Mouse (Mus musculus) heart, embryonic 13.5 days (tissue): ENCODE results near the gene Slc15a1. TPM values are rescaled to one million over a fixed set of nuclear protein-coding genes. Genes with fewer than 3 reads are reported as not detected.
"Not testable (repeated sequence)": the region's sequence is repeated elsewhere in the genome, so short reads cannot be mapped to it uniquely, and the experiment has no call there.

Experiments
- ATAC-seq: fragments of 200-750 bp; cut with Nextera tagmentation; 2 replicates; pipeline ENCODE4 v1.8.0; 2017; ENCODE audit warnings: moderate TSS enrichment; ENCODE audit not compliant: insufficient number of reproducible peaks, low FRiP score, low TSS enrichment; ENCODE audit errors: extremely low read depth
- H3K27ac ChIP-seq: fragments of 300-500 bp; sonication (generic); replicated peaks from 2 replicates; pipeline ENCODE4 v1.5.1; 2015; ENCODE audit warnings: moderate library complexity, mild to moderate bottlenecking, inconsistent platforms
- H3K27me3 ChIP-seq: fragments of 300-500 bp; sonication (generic); replicated peaks from 2 replicates; pipeline ENCODE4 v1.6.1; 2015; ENCODE audit warnings: mild to moderate bottlenecking, inconsistent platforms
- H3K36me3 ChIP-seq: fragments of 300-500 bp; sonication (generic); 2 replicates; pipeline ENCODE4 v1.6.1; 2015; ENCODE audit warnings: mild to moderate bottlenecking, inconsistent platforms
- H3K4me1 ChIP-seq: fragments of 300-500 bp; sonication (generic); 2 replicates; pipeline ENCODE4 v1.6.1; 2015; ENCODE audit warnings: inconsistent platforms
- H3K4me2 ChIP-seq: fragments of 300-500 bp; sonication (generic); 2 replicates; pipeline ENCODE4 v1.6.1; 2015; ENCODE audit warnings: inconsistent platforms, mild to moderate bottlenecking, moderate library complexity
- H3K4me3 ChIP-seq: fragments of 300-500 bp; sonication (generic); 2 replicates; pipeline ENCODE4 v1.5.1; 2015; ENCODE audit warnings: moderate library complexity, mild to moderate bottlenecking, inconsistent platforms
- H3K9ac ChIP-seq: fragments of 300-500 bp; sonication (generic); 2 replicates; pipeline ENCODE4 v1.6.1; 2015; ENCODE audit warnings: inconsistent platforms, mild to moderate bottlenecking, moderate library complexity
- H3K9me3 ChIP-seq: fragments of 300-500 bp; sonication (generic); 2 replicates; pipeline ENCODE4 v1.6.1; 2016; ENCODE audit warnings: inconsistent platforms
- WGBS: fragments of 180-500 bp; shearing (Covaris S2); methylation state at CpG from one replicate; pipeline ENCODE4 v1.1.7; 2015; ENCODE audit warnings: mixed read lengths; 5-methylcytosine and 5-hydroxymethylcytosine counted together
- polyA plus RNA-seq: library from polyadenylated mRNA; unstranded; fragments of >200 nt; fragmentation: Nextera tagmentation; extraction: Ambion mirVana; gene quantifications from 2 replicates; pipeline ENCODE4 v1.2.1, GENCODE M21; 2015

The Slc15a1 gene
- polyA plus RNA-seq, 1 experiment from 2014 or later: not detected

GRCm38 (mm10) chr14:121428148-121428547 is 76.9 kb downstream of the Slc15a1 start:
- H3K36me3 ChIP-seq: no peaks in the 10 kb centered on the region
- no peak overlapping the region for H3K27ac ChIP-seq
- ATAC-seq: no peak
- H3K4me3 ChIP-seq: no peak overlapping the region
- H3K27me3 ChIP-seq: no peaks in the 10 kb centered on the region
- peaks cover 18% of the 10 kb centered on the region for H3K4me1 ChIP-seq
- 86% methylated on average over 4 of the region's 4 CpGs for WGBS
- H3K9me3 ChIP-seq: peaks cover 6% of the 10 kb centered on the region; the same call in 1 of the 2 replicates
- H3K4me2 ChIP-seq: no peak overlapping the region
- no peak overlapping the region for H3K9ac ChIP-seq

- peaks cover 32% of the 10 kb centered on the region for H3K4me1 ChIP-seq
- H3K36me3 ChIP-seq: no peaks in the 10 kb centered on the region
- ATAC-seq: no peak
- no peak overlapping the region for H3K27ac ChIP-seq
- H3K4me3 ChIP-seq: no peak overlapping the region
- H3K27me3 ChIP-seq: no peaks in the 10 kb centered on the region
- no peak overlapping the region for H3K4me2 ChIP-seq
- no peak overlapping the region for H3K9ac ChIP-seq
- H3K9me3 ChIP-seq: peaks cover 6% of the 10 kb centered on the region; the same call in 1 of the 2 replicates
These were observed 78.3 kb downstream of the Slc15a1 start for GRCm38 (mm10) chr14:121426743-121427142.

- no peak overlapping the region for H3K4me2 ChIP-seq
- no peak for ATAC-seq
- H3K4me1 ChIP-seq: peaks cover 33% of the 10 kb centered on the region
- peaks cover 12% of the 10 kb centered on the region; the same call in 1 of the 2 replicates for H3K9me3 ChIP-seq
- no peak overlapping the region for H3K9ac ChIP-seq
- no peaks in the 10 kb centered on the region for H3K36me3 ChIP-seq
- WGBS: 75% methylated on average over 7 of the region's 7 CpGs
- no peak overlapping the region for H3K27ac ChIP-seq
- H3K27me3 ChIP-seq: no peaks in the 10 kb centered on the region
- H3K4me3 ChIP-seq: no peak overlapping the region
These were observed 79.9 kb downstream of the Slc15a1 start for GRCm38 (mm10) chr14:121425004-121425793.

- 10% methylated on average over 7 of the region's 7 CpGs for WGBS
- Histone ChIP-seq H3K27ac (peak overlapping the region; percentile 94), H3K36me3 (no peaks in the 10 kb centered on the region)
These were observed 81.7 kb downstream of the Slc15a1 start for GRCm38 (mm10) chr14:121423341-121423751.

GRCm38 (mm10) chr14:121422664-121423340 is 82.2 kb downstream of the Slc15a1 start:
- WGBS: 19% methylated on average over 4 of the region's 4 CpGs
- no peaks in the 10 kb centered on the region for H3K27me3 ChIP-seq
- H3K9ac ChIP-seq: peak overlapping the region; percentile 56
- peaks cover 6% of the 10 kb centered on the region; the same call in 1 of the 2 replicates for H3K9me3 ChIP-seq
- H3K27ac ChIP-seq: peak overlapping the region; percentile 94
- H3K36me3 ChIP-seq: no peaks in the 10 kb centered on the region
- peaks cover 33% of the 10 kb centered on the region for H3K4me1 ChIP-seq
- peak; percentile 56; the same call in 1 of the 2 replicates for ATAC-seq
- H3K4me3 ChIP-seq: 0 out of 2 replicates have a peak overlapping the region, but pooled peaks have one; percentile 2
- H3K4me2 ChIP-seq: peak overlapping the region; percentile 52

More at GRCm38 (mm10) chr14:121423341-121423751, 81.7 kb downstream of the Slc15a1 start:
- peaks cover 33% of the 10 kb centered on the region for H3K4me1 ChIP-seq
- peak overlapping the region; percentile 44; the same call in 1 of the 2 replicates for H3K9ac ChIP-seq
- no peak overlapping the region for H3K4me3 ChIP-seq
- H3K27me3 ChIP-seq: no peaks in the 10 kb centered on the region
- peaks cover 10% of the 10 kb centered on the region; the same call in 1 of the 2 replicates for H3K9me3 ChIP-seq
- no peak for ATAC-seq
- peak overlapping the region; percentile 52 for H3K4me2 ChIP-seq

- Histone ChIP-seq H3K9me3 (peaks cover 6% of the 10 kb centered on the region; the same call in 1 of the 2 replicates), H3K36me3 (no peaks in the 10 kb centered on the region), H3K4me3 (no peak overlapping the region), H3K4me1 (peaks cover 33% of the 10 kb centered on the region), H3K9ac (no peak overlapping the region), H3K27me3 (no peaks in the 10 kb centered on the region), H3K27ac (peak overlapping the region; percentile 94), H3K4me2 (0 out of 2 replicates have a peak overlapping the region, but pooled peaks have one; percentile 52)
- WGBS: 81% methylated on average over 4 of the region's 4 CpGs
- ATAC-seq: no peak
These were observed 83.1 kb downstream of the Slc15a1 start for GRCm38 (mm10) chr14:121422000-121422399.

- H3K9me3 ChIP-seq: peaks cover 6% of the 10 kb centered on the region; the same call in 1 of the 2 replicates
- no peaks in the 10 kb centered on the region for H3K27me3 ChIP-seq
- no peak overlapping the region for H3K4me3 ChIP-seq
- H3K36me3 ChIP-seq: no peaks in the 10 kb centered on the region
- H3K4me2 ChIP-seq: no peak overlapping the region
- no peak for ATAC-seq
- no peak overlapping the region for H3K27ac ChIP-seq
- WGBS: 89% methylated on average over 5 of the region's 5 CpGs
- peaks cover 10% of the 10 kb centered on the region for H3K4me1 ChIP-seq
- H3K9ac ChIP-seq: no peak overlapping the region
These were observed 87.5 kb downstream of the Slc15a1 start for GRCm38 (mm10) chr14:121417594-121417993.

- peaks cover 6% of the 10 kb centered on the region; the same call in 1 of the 2 replicates for H3K9me3 ChIP-seq
- no peak overlapping the region for H3K27ac ChIP-seq
- H3K36me3 ChIP-seq: no peaks in the 10 kb centered on the region
- H3K9ac ChIP-seq: no peak overlapping the region
- no peak overlapping the region for H3K4me3 ChIP-seq
- 82% methylated on average over 11 of the region's 12 CpGs for WGBS
- H3K27me3 ChIP-seq: no peaks in the 10 kb centered on the region
- peaks cover 2% of the 10 kb centered on the region; the same call in 1 of the 2 replicates for H3K4me1 ChIP-seq
- no peak overlapping the region for H3K4me2 ChIP-seq
- no peak for ATAC-seq
These were observed 88.3 kb downstream of the Slc15a1 start for GRCm38 (mm10) chr14:121416626-121417319.

- Histone ChIP-seq H3K4me2 (no peak overlapping the region), H3K4me1 (no peaks in the 10 kb centered on the region), H3K4me3 (no peak overlapping the region), H3K36me3 (no peaks in the 10 kb centered on the region), H3K9ac (no peak overlapping the region), H3K27ac (no peak overlapping the region), H3K27me3 (no peaks in the 10 kb centered on the region), H3K9me3 (no peaks in the 10 kb centered on the region)
- 69% methylated on average over 6 of the region's 6 CpGs for WGBS
- ATAC-seq: no peak
These were observed 90.3 kb downstream of the Slc15a1 start for GRCm38 (mm10) chr14:121414635-121415241.

GRCm38 (mm10) chr14:121413726-121414125 is 91.3 kb downstream of the Slc15a1 start:
- not testable (repeated sequence) for H3K9ac ChIP-seq, H3K36me3 ChIP-seq, H3K27ac ChIP-seq, H3K27me3 ChIP-seq, H3K4me2 ChIP-seq, H3K4me1 ChIP-seq, H3K4me3 ChIP-seq, H3K9me3 ChIP-seq, ATAC-seq
- 97% methylated on average over 1 of the region's 1 CpGs for WGBS
